Mouse (Mus musculus): Measurements from ENCODE around the gene Gnai2. TPM values are rescaled to one million over a fixed set of nuclear protein-coding genes. Genes with fewer than 3 reads are reported as not detected.

Gene Gnai2
- polyA plus RNA-seq, 1 experiment, result 752 TPM

- DNase-seq (ENCODE audit: low read depth in 1 of 2, low spot score in 2 of 2), result no peak
Measured at GRCm38 (mm10) chr9:107676302-107676701, 41.1 kb upstream of the Gnai2 start.

DNA sequence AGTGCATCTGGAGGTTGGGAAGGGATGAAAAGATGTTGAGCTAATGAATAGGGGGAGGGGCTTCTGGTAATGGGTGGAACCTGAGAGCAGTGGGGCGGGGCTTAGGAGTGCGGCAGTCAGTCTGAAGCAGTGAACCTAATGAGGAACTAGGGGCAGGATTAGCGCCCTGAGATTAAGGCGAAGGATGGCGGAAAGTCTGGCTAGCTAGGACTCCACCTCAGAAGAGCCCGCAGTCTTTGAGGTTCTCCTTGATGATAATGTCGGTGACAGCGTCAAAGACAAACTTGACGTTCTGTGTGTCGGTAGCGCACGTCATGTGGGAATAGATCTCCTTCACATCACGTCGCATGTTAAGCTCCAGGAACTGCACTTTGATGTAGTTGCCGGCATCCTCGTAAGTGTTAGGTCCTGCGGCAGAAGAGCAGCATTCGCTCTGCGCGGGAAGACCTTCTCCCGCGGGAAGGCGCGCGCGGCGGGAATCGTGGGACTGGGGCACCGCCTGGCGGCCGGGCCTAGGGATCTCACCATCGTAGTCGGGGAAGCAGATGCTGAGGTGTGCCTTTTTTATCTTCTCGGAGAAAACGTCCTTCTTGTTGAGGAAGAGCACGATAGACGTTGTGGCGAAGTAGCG is 40.6 kb upstream of the Gnai2 start:
- H3K27ac ChIP-seq (ENCODE audit: insufficient read depth, low read length), result no peak overlapping the region

More at GRCm38 (mm10) chr9:107676302-107676701, 41.1 kb upstream of the Gnai2 start:
- H3K36me3 ChIP-seq (ENCODE audit: control insufficient read depth, insufficient read depth, low read length), result no peaks in the 10 kb centered on the region
- 0 out of 2 replicates have a peak, but pooled peaks cover 6% of the 10 kb centered on the region for H3K27me3 ChIP-seq (ENCODE audit: control insufficient read depth, insufficient read depth, low read length)
- no peak for TF ChIP-seq CTCF (IDR thresholded peaks at IDR 0.05; ENCODE audit: extremely low read depth, insufficient read depth, insufficient read length, insufficient replicate concordance)
- TF ChIP-seq POLR2A (IDR thresholded peaks at IDR 0.05; ENCODE audit: low read depth, low read length), result no peak
- H3K4me1 ChIP-seq (ENCODE audit: control insufficient read depth, insufficient read depth, insufficient read length), result no peaks in the 10 kb centered on the region
- peak overlapping the region; percentile 15; the same call in 1 of the 2 replicates for H3K4me3 ChIP-seq (ENCODE audit: extremely low read depth, insufficient read depth, insufficient read length)
- no peak overlapping the region for H3K27ac ChIP-seq (ENCODE audit: insufficient read depth, low read length)
- WGBS, result 6% methylated on average over 24 of the region's 25 CpGs

DNA sequence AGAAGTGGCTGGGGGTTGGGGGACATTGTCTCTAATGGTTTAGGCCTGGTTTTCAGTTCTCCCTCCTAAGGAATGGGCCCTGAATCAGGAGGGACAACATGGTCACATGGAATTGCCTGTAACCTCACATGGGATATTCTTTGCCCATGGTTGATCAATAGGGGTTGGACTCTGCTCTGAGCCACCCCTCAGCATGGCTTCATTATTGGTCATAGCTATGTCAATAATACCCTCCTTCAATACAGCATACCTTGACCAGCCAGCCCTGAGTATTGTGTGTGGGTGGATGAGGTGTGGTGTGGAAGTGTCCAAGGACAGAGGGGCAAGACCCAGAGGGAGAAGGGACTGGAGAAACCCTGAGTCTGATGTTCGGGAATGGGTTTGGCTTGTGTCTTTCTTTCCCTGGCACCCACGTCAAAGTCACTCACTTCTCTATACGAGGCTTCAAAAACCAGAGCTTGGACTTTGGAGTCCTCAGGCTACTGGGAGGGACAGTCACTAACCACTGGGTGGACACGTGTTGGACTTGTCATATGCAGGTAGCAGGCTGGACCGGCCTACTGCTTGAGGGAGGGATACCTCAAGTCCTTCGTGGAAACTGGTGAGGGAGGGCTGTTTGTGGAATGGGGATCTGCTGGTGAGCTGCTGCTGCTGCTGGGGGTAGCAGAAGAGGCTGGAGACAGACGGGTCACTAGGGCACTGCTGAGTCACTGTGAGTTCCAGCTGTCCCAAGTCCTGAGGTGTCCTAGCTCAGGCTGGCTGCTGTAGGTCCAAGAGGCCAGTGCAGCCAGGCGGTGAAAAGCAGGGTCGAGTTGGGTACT is 39.7 kb upstream of the Gnai2 start:
- 81% methylated on average over 9 of the region's 9 CpGs for WGBS

More for the DNA sequence above, 40.6 kb upstream of the Gnai2 start:
- no peaks in the 10 kb centered on the region for H3K36me3 ChIP-seq (ENCODE audit: control insufficient read depth, insufficient read depth, low read length)
- TF ChIP-seq CTCF (IDR thresholded peaks at IDR 0.05; ENCODE audit: extremely low read depth, insufficient read depth, insufficient read length, insufficient replicate concordance) (peak; percentile 52; the same call in 1 of the 2 replicates), POLR2A (IDR thresholded peaks at IDR 0.05; ENCODE audit: low read depth, low read length) (no peak)
- DNase-seq (ENCODE audit: low read depth in 1 of 2, low spot score in 2 of 2), result peak; percentile 27 to 33
- 0 out of 2 replicates have a peak, but pooled peaks cover 6% of the 10 kb centered on the region for H3K27me3 ChIP-seq (ENCODE audit: control insufficient read depth, insufficient read depth, low read length)
- 1% methylated on average over 39 of the region's 39 CpGs for WGBS
- H3K4me3 ChIP-seq (ENCODE audit: extremely low read depth, insufficient read depth, insufficient read length), result peak overlapping the region; percentile 21; the same call in 1 of the 2 replicates
- H3K4me1 ChIP-seq (ENCODE audit: control insufficient read depth, insufficient read depth, insufficient read length), result no peaks in the 10 kb centered on the region

DNA sequence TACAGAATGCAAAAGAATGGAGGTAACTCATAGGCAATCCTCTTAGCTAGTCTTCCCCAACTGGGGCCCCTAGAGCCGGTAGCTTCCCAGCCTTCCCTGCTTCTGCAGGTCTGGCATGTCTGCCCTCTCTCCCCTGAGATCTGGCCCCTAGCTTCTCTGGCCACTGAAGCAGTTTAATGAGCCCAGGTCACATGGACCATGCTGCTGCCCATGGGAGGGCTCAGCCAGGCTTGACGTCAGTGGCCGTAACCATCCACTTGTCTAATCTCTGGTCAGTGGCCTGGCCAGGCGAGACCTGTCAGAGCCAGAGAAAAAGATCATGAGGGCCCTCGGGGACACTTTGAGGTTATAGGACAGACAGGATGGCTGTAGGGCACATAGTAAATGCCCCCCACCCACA is 35.1 kb upstream of the Gnai2 start:
- Histone ChIP-seq H3K27ac (ENCODE audit: insufficient read depth, low read length) (no peak overlapping the region), H3K4me3 (ENCODE audit: extremely low read depth, insufficient read depth, insufficient read length) (no peak overlapping the region), H3K27me3 (ENCODE audit: control insufficient read depth, insufficient read depth, low read length) (peaks cover 19% of the 10 kb centered on the region), H3K36me3 (ENCODE audit: control insufficient read depth, insufficient read depth, low read length) (no peaks in the 10 kb centered on the region), H3K4me1 (ENCODE audit: control insufficient read depth, insufficient read depth, insufficient read length) (no peaks in the 10 kb centered on the region; the same call in 1 of the 2 replicates)
- DNase-seq (ENCODE audit: low read depth in 1 of 2, low spot score in 2 of 2), result no peak
- TF ChIP-seq CTCF (IDR thresholded peaks at IDR 0.05; ENCODE audit: extremely low read depth, insufficient read depth, insufficient read length, insufficient replicate concordance) (no peak), POLR2A (IDR thresholded peaks at IDR 0.05; ENCODE audit: low read depth, low read length) (no peak)
- WGBS, result 88% methylated on average over 5 of the region's 5 CpGs

More for the DNA sequence above, 39.7 kb upstream of the Gnai2 start:
- no peak overlapping the region for H3K27ac ChIP-seq (ENCODE audit: insufficient read depth, low read length)
- 0 out of 2 replicates have a peak, but pooled peaks cover 6% of the 10 kb centered on the region for H3K27me3 ChIP-seq (ENCODE audit: control insufficient read depth, insufficient read depth, low read length)
- no peak for TF ChIP-seq POLR2A (IDR thresholded peaks at IDR 0.05; ENCODE audit: low read depth, low read length)
- no peak for TF ChIP-seq CTCF (IDR thresholded peaks at IDR 0.05; ENCODE audit: extremely low read depth, insufficient read depth, insufficient read length, insufficient replicate concordance)
- DNase-seq (ENCODE audit: low read depth in 1 of 2, low spot score in 2 of 2), result no peak
- no peaks in the 10 kb centered on the region for H3K4me1 ChIP-seq (ENCODE audit: control insufficient read depth, insufficient read depth, insufficient read length)
- no peak overlapping the region for H3K4me3 ChIP-seq (ENCODE audit: extremely low read depth, insufficient read depth, insufficient read length)
- no peaks in the 10 kb centered on the region for H3K36me3 ChIP-seq (ENCODE audit: control insufficient read depth, insufficient read depth, low read length)

DNA sequence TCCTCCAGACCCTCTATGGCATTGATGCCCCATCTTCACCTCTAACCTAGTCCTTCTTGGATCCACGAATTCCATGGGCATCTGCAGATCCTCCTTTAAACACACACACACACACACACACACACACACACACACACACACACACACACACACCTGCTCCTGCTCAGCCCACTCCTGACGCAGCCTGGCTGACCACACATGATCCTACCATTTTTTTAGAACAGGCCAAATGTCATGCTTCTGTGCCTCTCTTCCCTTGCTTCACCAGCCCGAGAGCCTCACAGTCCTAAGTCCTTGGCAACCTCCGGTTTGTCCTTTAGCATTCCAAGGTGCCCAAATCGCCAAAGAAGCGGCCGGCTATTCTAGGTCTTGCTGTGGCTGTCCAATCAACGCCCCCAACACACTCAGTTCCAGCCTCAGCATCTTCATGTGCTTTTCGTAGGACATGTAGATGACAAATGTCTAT is 34.3 kb upstream of the Gnai2 start, which contains the start of gene Slc38a3:
Slc38a3 (minus strand) TSS at position 51 of the 466 bp plus-strand sequence.
- Histone ChIP-seq H3K4me1 (ENCODE audit: control insufficient read depth, insufficient read depth, insufficient read length) (no peaks in the 10 kb centered on the region; the same call in 1 of the 2 replicates), H3K27ac (ENCODE audit: insufficient read depth, low read length) (no peak within 1 kb of the TSS), H3K4me3 (ENCODE audit: extremely low read depth, insufficient read depth, insufficient read length) (no peak within 1 kb of the TSS), H3K27me3 (ENCODE audit: control insufficient read depth, insufficient read depth, low read length) (peaks cover 15% of the 10 kb centered on the region), H3K36me3 (ENCODE audit: control insufficient read depth, insufficient read depth, low read length) (no peaks in the 10 kb centered on the region)
- WGBS, result 87% methylated on average over 9 of the region's 9 CpGs
- TF ChIP-seq CTCF (IDR thresholded peaks at IDR 0.05; ENCODE audit: extremely low read depth, insufficient read depth, insufficient read length, insufficient replicate concordance) (no peak), POLR2A (IDR thresholded peaks at IDR 0.05; ENCODE audit: low read depth, low read length) (no peak)
- DNase-seq (ENCODE audit: low read depth in 1 of 2, low spot score in 2 of 2), result no peak

DNA sequence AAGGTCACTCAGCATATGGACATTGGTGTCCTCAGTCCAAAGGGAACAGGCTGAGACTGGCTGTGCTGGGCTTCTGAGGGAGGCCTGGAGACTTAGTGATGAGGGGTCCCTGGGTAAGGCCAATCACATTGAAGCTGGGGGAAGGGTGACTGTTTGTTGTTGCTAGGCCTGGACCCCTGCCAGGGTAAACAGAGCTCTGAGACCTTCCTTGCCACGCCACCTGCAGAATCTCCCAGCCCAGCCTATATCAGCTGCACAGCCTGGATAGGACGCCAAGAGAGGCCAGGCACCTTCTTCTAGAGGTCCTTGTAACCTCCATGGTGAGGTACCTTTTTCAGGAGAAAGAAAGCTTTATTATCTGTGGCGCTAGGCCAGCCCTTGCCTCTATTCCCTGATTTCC is 33.7 kb upstream of the Gnai2 start:
- Histone ChIP-seq H3K27me3 (ENCODE audit: control insufficient read depth, insufficient read depth, low read length) (peaks cover 15% of the 10 kb centered on the region), H3K4me3 (ENCODE audit: extremely low read depth, insufficient read depth, insufficient read length) (no peak overlapping the region), H3K4me1 (ENCODE audit: control insufficient read depth, insufficient read depth, insufficient read length) (no peaks in the 10 kb centered on the region; the same call in 1 of the 2 replicates), H3K27ac (ENCODE audit: insufficient read depth, low read length) (no peak overlapping the region), H3K36me3 (ENCODE audit: control insufficient read depth, insufficient read depth, low read length) (no peaks in the 10 kb centered on the region)
- no peak for DNase-seq (ENCODE audit: low read depth in 1 of 2, low spot score in 2 of 2)
- TF ChIP-seq POLR2A (IDR thresholded peaks at IDR 0.05; ENCODE audit: low read depth, low read length) (no peak), CTCF (IDR thresholded peaks at IDR 0.05; ENCODE audit: extremely low read depth, insufficient read depth, insufficient read length, insufficient replicate concordance) (no peak)
- WGBS, result 85% methylated on average over 3 of the region's 3 CpGs
